Comparison of ENCODE assay signal across 8 mouse cellular contexts in the genomic region with DNA sequence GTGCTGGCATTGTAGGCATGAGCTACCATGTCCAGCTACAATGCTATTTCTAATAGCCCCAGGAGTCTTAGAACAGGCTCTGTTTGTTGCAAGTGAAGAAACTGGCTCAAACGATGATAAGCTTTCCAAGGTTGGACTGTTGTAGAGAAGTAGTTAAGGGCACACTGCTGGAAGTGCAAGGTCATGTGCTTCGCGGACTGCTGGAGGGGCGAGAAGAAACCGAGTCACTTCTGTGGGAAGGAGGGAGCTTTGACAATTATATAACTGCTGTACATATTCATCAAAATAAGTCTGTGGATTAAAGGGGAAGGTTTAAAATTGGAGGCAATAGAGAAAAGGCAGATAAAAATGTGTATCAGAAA. TPM values are rescaled to one million over a fixed set of nuclear protein-coding genes. Genes with fewer than 3 reads are reported as not detected.
A peak's percentile ranks its signal among the peaks of the same experiment; 100 is the strongest.
DNase-seq lines count a peak whose midpoint lies in the region; ATAC-seq and TF ChIP-seq lines count a peak whose summit lies in the region.
"Had no signal": no experiment of that assay in that cellular context is flagged by ENCODE, and none has a peak within 500 bp of the region (broad histone marks: within the 10 kb centered on the region; RNA-seq: fewer than 3 reads in every experiment).

No protein-coding gene starts in this region.

- no peak overlapping the region for H3K4me3 ChIP-seq in kidney, postnatal 0 days (replicated peaks; ENCODE audit: low read depth, low read length)
- no peak overlapping the region for H3K4me3 ChIP-seq in bone marrow, adult 2 months (replicated peaks; ENCODE audit: control insufficient read depth, low read depth, low read length)
- no peak overlapping the region for H3K4me3 ChIP-seq in embryonic facial prominence, embryonic 14.5 days (ENCODE audit: low read depth, low read length)
- peak overlapping the region; percentile 44 to 51 for H3K4me3 ChIP-seq in liver, embryonic 14.5 days (ENCODE audit: insufficient read depth in 1 of 2, low read depth in 2 of 2, low read length in 2 of 2)

- no peak for ATAC-seq in kidney, postnatal 0 days (replicated peaks; ENCODE audit: low FRiP score, low read depth)
- no peak for ATAC-seq in embryonic facial prominence, embryonic 14.5 days (ENCODE audit: low read depth)
- peak; percentile 83 for ATAC-seq in liver, embryonic 14.5 days (ENCODE audit: insufficient read depth)

- 55% methylated on average over 5 of the region's 5 CpGs for WGBS in kidney, postnatal 0 days
- WGBS in bone marrow, adult 2 months: 28% methylated on average over 5 of the region's 5 CpGs
- WGBS in embryonic facial prominence, embryonic 14.5 days: 82% methylated on average over 5 of the region's 5 CpGs
- 13% methylated on average over 5 of the region's 5 CpGs for WGBS in liver, embryonic 14.5 days (ENCODE audit: insufficient replicate concordance)

- no peak for DNase-seq in kidney, postnatal 0 days (ENCODE audit: low spot score)
- DNase-seq in kidney, adult 18-20 months: no peak
- no peak for DNase-seq in embryonic facial prominence, embryonic 14.5 days (ENCODE audit: low spot score)
- DNase-seq in liver, embryonic 14.5 days (ENCODE audit: low read depth in 3 of 3, low spot score in 3 of 3): no peak
- DNase-seq in Muller cell, postnatal 12 days (ENCODE audit: inconsistent ontology term): no peak
- no peak for DNase-seq in thymus, postnatal 14 days
- DNase-seq: kidney, adult 8-10 months had no signal

- H3K27ac ChIP-seq in kidney, postnatal 0 days: 0 out of 2 replicates have a peak overlapping the region, but pooled peaks have one; percentile 47
- H3K27ac ChIP-seq in bone marrow, adult 2 months (ENCODE audit: control insufficient read depth, insufficient read depth, low read depth, low read length, poor library complexity): peak overlapping the region; percentile 80
- H3K27ac ChIP-seq in embryonic facial prominence, embryonic 14.5 days (replicated peaks; ENCODE audit: low read depth, low read length): peak overlapping the region; percentile 71
- peak overlapping the region; percentile 96 for H3K27ac ChIP-seq in liver, embryonic 14.5 days

- no peaks in the 10 kb centered on the region for H3K27me3 ChIP-seq in kidney, postnatal 0 days (ENCODE audit: insufficient read depth, low read length)
- no peaks in the 10 kb centered on the region for H3K27me3 ChIP-seq in embryonic facial prominence, embryonic 14.5 days (replicated peaks; ENCODE audit: control insufficient read depth, insufficient read depth, low read length)
- H3K27me3 ChIP-seq in liver, embryonic 14.5 days (ENCODE audit: control insufficient read depth, insufficient read depth, low read length): no peaks in the 10 kb centered on the region

- no peaks in the 10 kb centered on the region for H3K36me3 ChIP-seq in kidney, postnatal 0 days (ENCODE audit: insufficient read depth, low read length)
- no peaks in the 10 kb centered on the region; the same call in 1 of the 2 replicates for H3K36me3 ChIP-seq in embryonic facial prominence, embryonic 14.5 days (ENCODE audit: control insufficient read depth, insufficient read depth, low read length)
- H3K36me3 ChIP-seq in liver, embryonic 14.5 days (replicated peaks; ENCODE audit: control insufficient read depth, insufficient read depth, low read depth): peaks cover 12% of the 10 kb centered on the region

- TF ChIP-seq EP300 in liver, embryonic 14.5 days (IDR thresholded peaks at IDR 0.05; ENCODE audit: low read depth): no peak

- TF ChIP-seq POLR2A in bone marrow, adult 2 months (IDR thresholded peaks at IDR 0.05; ENCODE audit: borderline replicate concordance, control insufficient read depth, low read depth, low read length): no peak

- no peak overlapping the region for H3K4me2 ChIP-seq in kidney, postnatal 0 days (ENCODE audit: low read length)
- H3K4me2 ChIP-seq in embryonic facial prominence, embryonic 14.5 days (ENCODE audit: low read depth, low read length): 0 out of 2 replicates have a peak overlapping the region, but pooled peaks have one; percentile 0
- H3K4me2 ChIP-seq in liver, embryonic 14.5 days (ENCODE audit: low read depth): peak overlapping the region; percentile 80

- no peak for TF ChIP-seq CTCF in kidney, postnatal 0 days (IDR thresholded peaks at IDR 0.05; ENCODE audit: low read depth)
- TF ChIP-seq CTCF in bone marrow, adult 2 months (IDR thresholded peaks at IDR 0.05; ENCODE audit: control insufficient read depth, insufficient read depth, low read length): no peak
- TF ChIP-seq CTCF in liver, embryonic 14.5 days (IDR thresholded peaks at IDR 0.05; ENCODE audit: low read depth): no peak

- H3K9ac ChIP-seq in kidney, postnatal 0 days (ENCODE audit: low read depth, low read length): no peak overlapping the region
- no peak overlapping the region for H3K9ac ChIP-seq in embryonic facial prominence, embryonic 14.5 days (ENCODE audit: low read depth, low read length)
- peak overlapping the region; percentile 62 for H3K9ac ChIP-seq in liver, embryonic 14.5 days (replicated peaks)

- H3K4me1 ChIP-seq in kidney, postnatal 0 days (replicated peaks; ENCODE audit: insufficient read depth, low read length): 0 out of 2 replicates have a peak, but pooled peaks cover 5% of the 10 kb centered on the region
- peaks cover 2% of the 10 kb centered on the region; the same call in 1 of the 2 replicates for H3K4me1 ChIP-seq in bone marrow, adult 2 months (ENCODE audit: control insufficient read depth, insufficient read depth, low read length)
- H3K4me1 ChIP-seq in embryonic facial prominence, embryonic 14.5 days (ENCODE audit: control insufficient read depth, insufficient read depth, low read length): no peaks in the 10 kb centered on the region
- H3K4me1 ChIP-seq in liver, embryonic 14.5 days (replicated peaks; ENCODE audit: control insufficient read depth in 2 of 2, insufficient read depth in 2 of 2, low read length in 1 of 2): peaks cover 46 to 52% of the 10 kb centered on the region in 2 experiments

- no peaks in the 10 kb centered on the region for H3K9me3 ChIP-seq in kidney, postnatal 0 days (replicated peaks; ENCODE audit: low read length)
- H3K9me3 ChIP-seq in embryonic facial prominence, embryonic 14.5 days (ENCODE audit: control insufficient read depth, low read length): no peaks in the 10 kb centered on the region
- H3K9me3 ChIP-seq in liver, embryonic 14.5 days (ENCODE audit: control insufficient read depth, low read length): no peaks in the 10 kb centered on the region

RNA-seq across cellular contexts. Expression of gene Add1, which starts 8.8 kb away (rescaled TPM):
- 130 and 143 TPM in 2 replicates for polyA plus RNA-seq in kidney, postnatal 0 days (2015; fragmentation: Nextera tagmentation; extraction: Ambion mirVana)
- polyA plus RNA-seq in bone marrow, adult 2 months (2011; ENCODE audit: insufficient read depth, insufficient read length, low replicate concordance, missing spikeins): 160 and 163 TPM in 2 replicates
- 190 and 214 TPM in 2 replicates for polyA plus RNA-seq in embryonic facial prominence, embryonic 14.5 days (2014; fragmentation: Nextera tagmentation; extraction: Ambion mirVana)
- polyA plus RNA-seq in liver, embryonic 14.5 days (2012; rRNA removed): 106 and 118 TPM in 2 replicates
- polyA plus RNA-seq in liver, embryonic 14.5 days (2014; fragmentation: Nextera tagmentation; extraction: Ambion mirVana): 113 and 137 TPM in 2 replicates

RNA-seq across cellular contexts. Expression of gene Mfsd10, which starts 54.7 kb away (rescaled TPM):
- 86.9 and 108 TPM in 2 replicates for polyA plus RNA-seq in kidney, postnatal 0 days (2015; fragmentation: Nextera tagmentation; extraction: Ambion mirVana)
- polyA plus RNA-seq in bone marrow, adult 2 months (2011; ENCODE audit: insufficient read depth, insufficient read length, low replicate concordance, missing spikeins): 31.2 and 77.7 TPM in 2 replicates
- 117 and 124 TPM in 2 replicates for polyA plus RNA-seq in embryonic facial prominence, embryonic 14.5 days (2014; fragmentation: Nextera tagmentation; extraction: Ambion mirVana)
- 53.6 and 68.5 TPM in 2 replicates for polyA plus RNA-seq in liver, embryonic 14.5 days (2012; rRNA removed)
- 33.1 and 46.7 TPM in 2 replicates for polyA plus RNA-seq in liver, embryonic 14.5 days (2014; fragmentation: Nextera tagmentation; extraction: Ambion mirVana)

RNA-seq across cellular contexts. Expression of gene Sh3bp2, which starts 56.7 kb away (rescaled TPM):
- 6.2 and 8.9 TPM in 2 replicates for polyA plus RNA-seq in kidney, postnatal 0 days (2015; fragmentation: Nextera tagmentation; extraction: Ambion mirVana)
- polyA plus RNA-seq in bone marrow, adult 2 months (2011; ENCODE audit: insufficient read depth, insufficient read length, low replicate concordance, missing spikeins): 15.0 and 29.7 TPM in 2 replicates
- 8.7 and 10.1 TPM in 2 replicates for polyA plus RNA-seq in embryonic facial prominence, embryonic 14.5 days (2014; fragmentation: Nextera tagmentation; extraction: Ambion mirVana)
- 4.6 and 5.2 TPM in 2 replicates for polyA plus RNA-seq in liver, embryonic 14.5 days (2012; rRNA removed)
- polyA plus RNA-seq in liver, embryonic 14.5 days (2014; fragmentation: Nextera tagmentation; extraction: Ambion mirVana): 3.5 and 4.9 TPM in 2 replicates

Comparison
In these comparisons a context has a peak if more than half of its experiments do, and no peak if none do; other contexts are left out.
1. H3K4me3 ChIP-seq: peak in liver, embryonic 14.5 days (2 of 2); none in kidney, postnatal 0 days (single experiment), bone marrow, adult 2 months (single experiment) and embryonic facial prominence, embryonic 14.5 days (single experiment).
2. Peak in every context shown above with its lines, with median percentiles within 50 percentile points of each other: H3K27ac ChIP-seq.